Mouse (Mus musculus) E14TG2a.4 (cell line): ENCODE measurements around the gene Gm20547.
A peak's percentile ranks its signal among the peaks of the same experiment; 100 is the strongest.

ENCODE experiments used
- H3K27me3 ChIP-seq: 2 replicates; pipeline ENCODE4 v1.6.1; 2014; ENCODE audit warnings: low read length, control low read depth; ENCODE audit not compliant: insufficient read depth
- H3K36me3 ChIP-seq: 2 replicates; pipeline ENCODE4 v1.6.1; 2014; ENCODE audit warnings: low read length, control low read depth; ENCODE audit not compliant: insufficient read depth
- H3K4me1 ChIP-seq: replicated peaks from 2 replicates; pipeline ENCODE4 v1.6.1; 2014; ENCODE audit warnings: low read depth, low read length, control low read depth
- H3K4me3 ChIP-seq: replicated peaks from 2 replicates; pipeline ENCODE4 v1.5.1; 2014; ENCODE audit warnings: mild to moderate bottlenecking, low read length
- H3K9me3 ChIP-seq: 2 replicates; pipeline ENCODE4 v1.6.1; 2014; ENCODE audit warnings: low read length, control low read depth
- CTCF ChIP-seq: conservative IDR thresholded peaks from 2 replicates; pipeline ENCODE4 v1.5.1; 2014; ENCODE audit warnings: low read length
- NANOG ChIP-seq: IDR thresholded peaks from 2 replicates; pipeline ENCODE4 v1.6.1; 2014; ENCODE audit warnings: borderline replicate concordance, low read length, mixed read lengths
- POU5F1 ChIP-seq: IDR thresholded peaks from 2 replicates; pipeline ENCODE4 v1.6.1; 2014; ENCODE audit warnings: low read length, borderline replicate concordance

The Gm20547 gene

DNA sequence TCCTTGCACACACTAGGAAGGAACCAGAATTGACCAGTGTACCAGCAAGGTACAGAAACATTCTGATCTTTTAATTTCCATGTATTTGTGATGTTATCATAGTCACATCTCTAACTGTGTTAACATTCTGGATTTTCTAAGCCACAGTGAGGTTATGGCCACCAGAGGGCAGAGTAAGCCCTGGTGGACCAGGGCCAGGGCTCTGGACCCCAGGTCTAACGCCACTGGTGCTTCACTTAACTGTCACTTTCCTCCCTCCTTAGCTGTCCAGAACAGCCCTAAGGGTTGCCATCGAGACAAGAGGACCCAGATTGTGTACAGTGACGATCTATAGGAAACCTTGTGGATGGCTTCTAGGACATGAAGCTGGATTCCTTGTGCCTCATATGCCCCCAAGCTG is 26.0 kb downstream of the Gm20547 start:
- H3K4me1 ChIP-seq: peaks cover 37% of the 10 kb centered on the region
- H3K36me3 ChIP-seq: peaks cover 86% of the 10 kb centered on the region
- H3K4me3 ChIP-seq: no peak overlapping the region
- TF ChIP-seq NANOG (no peak), CTCF (peak; percentile 63), POU5F1 (no peak)
- H3K27me3 ChIP-seq: no peaks in the 10 kb centered on the region
- no peaks in the 10 kb centered on the region for H3K9me3 ChIP-seq

DNA sequence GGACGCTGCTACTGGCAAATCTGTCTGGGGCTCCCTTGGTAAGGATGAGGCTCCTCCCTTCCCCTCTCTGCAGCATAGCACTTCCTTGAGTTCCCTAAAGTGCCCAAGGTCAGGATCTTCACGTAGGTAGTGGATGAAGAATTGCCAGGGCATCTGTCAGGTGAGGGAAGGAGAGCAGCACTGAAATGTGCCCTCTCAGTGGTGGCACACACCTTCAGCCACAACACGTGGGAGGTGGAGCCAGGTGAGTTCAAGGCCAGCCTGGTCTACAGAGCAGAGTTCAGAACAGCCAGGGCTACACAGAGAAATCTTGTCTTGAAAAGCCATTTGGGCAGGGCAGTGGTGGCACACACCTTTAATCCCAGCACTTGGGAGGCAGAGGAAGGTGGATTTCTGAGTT is 27.1 kb downstream of the Gm20547 start:
- peaks cover 41% of the 10 kb centered on the region for H3K4me1 ChIP-seq
- H3K9me3 ChIP-seq: no peaks in the 10 kb centered on the region
- H3K27me3 ChIP-seq: no peaks in the 10 kb centered on the region
- TF ChIP-seq CTCF (no peak), POU5F1 (no peak), NANOG (no peak)
- H3K36me3 ChIP-seq: peaks cover 86% of the 10 kb centered on the region
- H3K4me3 ChIP-seq: no peak overlapping the region

DNA sequence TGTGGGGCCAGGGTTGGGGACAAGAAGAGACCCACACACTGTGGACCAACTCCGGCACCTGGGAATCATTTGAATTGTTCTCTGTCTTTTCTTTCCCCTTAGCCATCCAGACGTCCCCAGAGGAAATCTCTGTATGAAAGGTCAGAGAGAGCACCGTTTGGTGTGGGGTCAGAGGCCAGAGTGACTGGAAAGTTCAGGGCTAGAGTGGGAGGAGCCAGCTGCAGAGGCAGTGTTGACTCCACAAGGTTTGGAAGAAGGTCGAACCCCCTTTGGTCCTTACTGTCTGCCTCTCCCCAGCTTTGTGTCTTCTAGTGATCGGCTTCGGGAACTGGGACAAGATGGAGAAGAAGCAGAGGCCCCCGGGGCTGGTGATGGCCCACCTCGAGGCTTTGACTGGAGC is 28.3 kb downstream of the Gm20547 start:
- Histone ChIP-seq H3K9me3 (no peaks in the 10 kb centered on the region), H3K4me1 (peaks cover 52% of the 10 kb centered on the region), H3K4me3 (no peak overlapping the region), H3K36me3 (peaks cover 78% of the 10 kb centered on the region), H3K27me3 (no peaks in the 10 kb centered on the region)
- no peak for TF ChIP-seq POU5F1
- no peak for TF ChIP-seq NANOG
- TF ChIP-seq CTCF: no peak

DNA sequence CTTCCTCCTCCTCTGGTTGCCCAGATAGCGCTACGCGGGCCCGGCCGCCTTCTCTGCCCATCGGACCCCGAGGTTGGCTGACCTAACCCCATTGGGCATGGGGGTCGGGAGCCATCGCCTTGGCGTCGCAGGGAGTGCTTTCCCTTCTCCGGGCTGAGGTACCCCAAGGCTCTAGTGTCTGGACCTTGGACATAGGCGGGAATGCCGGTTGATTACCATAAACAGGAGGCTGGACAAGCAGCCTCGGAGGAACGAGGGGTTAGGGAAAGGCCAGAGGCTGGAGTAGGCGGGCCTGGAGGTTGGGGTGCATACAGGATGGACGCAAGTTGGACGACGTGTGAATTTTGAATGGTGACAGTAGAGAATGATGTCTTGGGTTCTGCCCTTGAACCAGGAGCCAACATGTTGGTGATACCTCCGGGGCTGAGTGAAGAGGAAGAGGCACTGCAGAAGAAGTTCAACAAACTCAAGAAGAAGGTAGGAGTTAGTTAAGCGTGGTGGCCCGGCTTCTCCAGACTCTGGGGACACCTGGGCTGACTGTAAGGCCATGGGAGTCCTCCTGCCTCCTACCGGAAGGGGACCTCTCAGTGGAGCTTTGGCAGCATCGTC is 31.2 kb downstream of the Gm20547 start:
- TF ChIP-seq POU5F1: no peak
- no peak for TF ChIP-seq NANOG
- no peak for TF ChIP-seq CTCF
- Histone ChIP-seq H3K27me3 (no peaks in the 10 kb centered on the region), H3K9me3 (no peaks in the 10 kb centered on the region)

DNA sequence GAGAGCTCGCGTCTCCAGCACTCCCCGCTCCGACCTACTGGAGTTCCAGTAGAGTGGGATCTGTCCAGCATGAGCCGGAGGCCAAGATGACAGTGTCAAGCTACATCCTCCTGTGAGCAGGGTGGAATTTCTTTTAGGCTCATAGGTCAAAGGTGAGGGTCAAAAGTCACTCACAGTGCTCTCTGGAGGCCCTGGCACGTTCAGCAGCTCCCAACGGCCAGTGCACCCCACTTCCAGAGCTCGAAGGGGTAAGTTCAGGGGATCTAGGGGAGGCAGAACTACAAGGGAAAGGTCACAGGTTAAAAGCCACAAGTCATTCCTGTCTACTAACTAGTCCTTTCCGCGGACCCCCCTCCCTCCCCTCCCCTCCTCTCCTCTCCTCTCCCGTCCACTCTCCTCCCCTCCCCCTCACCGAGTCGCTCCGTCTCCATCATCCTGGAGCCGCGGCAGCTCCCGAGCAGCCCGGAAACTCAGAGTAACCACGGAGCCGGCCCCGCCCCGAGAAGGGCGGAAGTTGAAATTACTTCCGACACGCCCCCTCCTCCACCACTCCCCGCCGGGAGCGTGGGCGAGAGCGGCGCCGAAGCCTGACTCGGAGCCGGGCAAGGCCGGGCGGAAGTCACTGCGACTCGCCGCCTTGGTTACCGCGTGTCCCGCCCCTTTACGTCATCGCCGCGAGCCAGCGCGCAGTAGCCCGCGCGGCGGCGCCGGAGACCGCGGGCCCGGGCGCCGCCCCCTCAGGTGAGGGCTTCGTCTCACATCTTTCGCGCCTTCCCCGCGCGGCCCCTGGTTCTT is 31.9 kb downstream of the Gm20547 start, which contains the start of the genes Skiv2l and Nelfe:
Gene Skiv2l (minus strand): TSS at position 489 of the 795 bp plus-strand sequence.
Gene Nelfe (plus strand): TSS at position 670 of the 795 bp plus-strand sequence.
- peak within 1 kb of the TSS; percentile 99 for H3K4me3 ChIP-seq
- no peaks in the 10 kb centered on the region for H3K9me3 ChIP-seq
- peaks cover 75% of the 10 kb centered on the region for H3K36me3 ChIP-seq
- TF ChIP-seq POU5F1 (no peak), CTCF (no peak), NANOG (no peak)
- H3K27me3 ChIP-seq: no peaks in the 10 kb centered on the region
- peaks cover 38% of the 10 kb centered on the region for H3K4me1 ChIP-seq

More for the DNA sequence above, 31.2 kb downstream of the Gm20547 start:
- peaks cover 75% of the 10 kb centered on the region for H3K36me3 ChIP-seq
- peak overlapping the region; percentile 99 for H3K4me3 ChIP-seq
- H3K4me1 ChIP-seq: peaks cover 38% of the 10 kb centered on the region

DNA sequence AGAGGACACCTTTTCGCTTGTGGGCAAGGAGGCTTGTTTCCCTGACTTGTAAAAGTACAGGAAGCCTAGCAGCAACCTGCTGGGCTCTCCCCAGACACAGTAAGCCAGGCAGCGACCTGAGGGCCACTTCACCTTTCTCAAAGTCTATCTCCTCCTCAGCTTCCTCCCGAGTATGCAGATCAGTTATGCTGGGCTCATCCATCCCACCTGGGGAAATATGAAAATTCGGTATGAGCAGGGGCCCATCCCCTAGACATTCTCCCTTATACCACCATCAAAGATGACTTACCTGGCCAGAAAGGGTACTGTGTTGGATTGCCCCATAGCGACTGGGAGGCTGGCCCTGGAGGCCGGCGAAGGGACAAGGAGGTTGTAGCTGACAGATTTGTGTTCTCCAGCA is 34.2 kb downstream of the Gm20547 start:
- Histone ChIP-seq H3K4me1 (peaks cover 29% of the 10 kb centered on the region), H3K27me3 (no peaks in the 10 kb centered on the region), H3K4me3 (no peak overlapping the region), H3K9me3 (no peaks in the 10 kb centered on the region), H3K36me3 (peaks cover 75% of the 10 kb centered on the region)
- TF ChIP-seq CTCF: no peak
- TF ChIP-seq POU5F1: no peak
- TF ChIP-seq NANOG: no peak

DNA sequence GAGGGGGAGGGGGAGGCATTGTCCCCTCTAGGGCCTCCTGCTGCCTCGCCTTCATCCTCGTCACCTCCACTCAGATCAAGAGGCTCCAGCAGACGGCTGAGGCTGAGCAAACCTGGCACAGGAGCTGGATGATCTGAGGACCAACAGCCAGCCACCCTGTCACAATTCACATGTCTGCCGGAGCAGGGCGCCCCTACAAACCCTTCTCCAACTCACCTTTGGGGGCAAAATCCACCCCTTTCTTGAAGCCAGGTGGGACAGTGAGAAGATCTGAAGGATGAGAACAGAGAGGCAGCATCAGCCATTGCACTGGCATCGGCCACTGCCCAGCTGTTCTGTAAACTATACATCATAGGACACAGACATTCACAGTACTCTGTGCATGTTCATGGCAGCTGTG is 34.6 kb downstream of the Gm20547 start:
- TF ChIP-seq CTCF (no peak), POU5F1 (no peak), NANOG (no peak)
- Histone ChIP-seq H3K27me3 (no peaks in the 10 kb centered on the region), H3K9me3 (no peaks in the 10 kb centered on the region), H3K4me1 (peaks cover 29% of the 10 kb centered on the region), H3K36me3 (peaks cover 75% of the 10 kb centered on the region), H3K4me3 (no peak overlapping the region)

DNA sequence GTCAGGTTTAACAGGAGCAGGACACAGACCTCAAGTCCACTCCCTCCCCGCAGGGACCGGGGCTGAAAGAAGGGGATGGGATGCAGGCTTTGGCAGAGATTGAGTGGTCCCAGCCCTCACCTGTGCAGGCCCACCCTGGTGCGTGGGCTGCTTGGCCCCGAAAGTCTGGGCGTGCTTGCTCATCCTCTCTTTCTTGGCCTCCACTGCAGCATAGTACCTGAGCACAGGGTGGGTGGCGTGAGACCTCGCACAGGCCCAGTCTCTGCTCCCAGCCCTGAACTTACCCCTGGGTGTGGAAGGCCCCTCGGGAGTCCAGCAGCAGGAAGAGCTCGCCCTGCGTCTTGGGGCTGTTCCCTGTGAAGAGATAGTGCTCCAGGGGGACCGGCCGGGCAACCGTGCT is 37.0 kb downstream of the Gm20547 start:
- H3K36me3 ChIP-seq: peaks cover 86% of the 10 kb centered on the region
- peaks cover 20% of the 10 kb centered on the region for H3K4me1 ChIP-seq
- TF ChIP-seq CTCF (no peak), NANOG (no peak), POU5F1 (no peak)
- H3K27me3 ChIP-seq: no peaks in the 10 kb centered on the region
- no peaks in the 10 kb centered on the region for H3K9me3 ChIP-seq
- no peak overlapping the region for H3K4me3 ChIP-seq
